Mouse (Mus musculus) cortical plate, adult 2 months (tissue): ENCODE data around the gene Adcy7. TPM values are rescaled to one million over a fixed set of nuclear protein-coding genes. Genes with fewer than 3 reads are reported as not detected.

Source experiments
- H3K27ac ChIP-seq: fragments of 200-500 bp; 2 replicates; pipeline ENCODE4 v1.5.1; 2012; ENCODE audit warnings: low read length, control low read depth, inconsistent platforms; ENCODE audit not compliant: insufficient read depth
- H3K4me1 ChIP-seq: fragments of 200-500 bp; 2 replicates; pipeline ENCODE4 v1.6.1; 2011; ENCODE audit warnings: low read length; ENCODE audit not compliant: control insufficient read depth, insufficient read depth
- H3K4me3 ChIP-seq: fragments of 200-500 bp; 2 replicates; pipeline ENCODE4 v1.5.1; 2011; ENCODE audit warnings: mild to moderate bottlenecking, low read length, control low read depth; ENCODE audit not compliant: insufficient read depth
- CTCF ChIP-seq: fragments of 200-500 bp; IDR thresholded peaks from 2 replicates; pipeline ENCODE4 v1.5.1; 2011; ENCODE audit warnings: mild to moderate bottlenecking, control low read depth, low read length; ENCODE audit not compliant: insufficient read depth; ENCODE audit errors: extremely low read depth
- POLR2A ChIP-seq: fragments of 200-500 bp; IDR thresholded peaks from 2 replicates; pipeline ENCODE4 v1.6.1; 2011; ENCODE audit warnings: mild to moderate bottlenecking, low read length, control low read depth; ENCODE audit not compliant: insufficient read depth; ENCODE audit errors: extremely low read depth
- polyA plus RNA-seq: library from polyadenylated mRNA; depleted of rRNA; stranded (reverse); fragments of >200 nt; gene quantifications from 2 replicates; pipeline ENCODE4 v1.2.3, GENCODE M21; 2012

Gene Adcy7
- polyA plus RNA-seq, 1 experiment = 3.1 TPM

DNA sequence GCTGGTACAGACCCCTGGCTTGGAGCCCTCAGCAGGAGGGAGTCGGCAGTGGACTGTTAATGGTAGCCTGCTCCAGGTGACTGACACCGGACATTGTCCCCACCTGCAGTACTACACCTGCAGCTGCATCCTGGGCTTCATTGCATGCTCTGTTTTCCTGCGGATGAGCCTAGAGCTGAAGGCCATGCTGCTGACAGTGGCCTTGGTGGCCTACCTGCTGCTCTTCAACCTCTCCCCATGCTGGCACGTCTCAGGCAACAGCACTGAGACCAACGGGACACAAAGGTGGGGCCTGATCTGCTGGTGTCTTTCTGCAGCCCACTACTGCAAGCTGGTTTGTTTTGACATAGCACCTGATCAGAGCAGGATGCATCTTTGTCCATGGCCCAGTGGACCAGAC, 51.3 kb downstream of the Adcy7 start:
- TF ChIP-seq CTCF = no peak
- H3K4me3 ChIP-seq = no peak overlapping the region
- H3K27ac ChIP-seq = no peak overlapping the region
- H3K4me1 ChIP-seq = no peaks in the 10 kb centered on the region

DNA sequence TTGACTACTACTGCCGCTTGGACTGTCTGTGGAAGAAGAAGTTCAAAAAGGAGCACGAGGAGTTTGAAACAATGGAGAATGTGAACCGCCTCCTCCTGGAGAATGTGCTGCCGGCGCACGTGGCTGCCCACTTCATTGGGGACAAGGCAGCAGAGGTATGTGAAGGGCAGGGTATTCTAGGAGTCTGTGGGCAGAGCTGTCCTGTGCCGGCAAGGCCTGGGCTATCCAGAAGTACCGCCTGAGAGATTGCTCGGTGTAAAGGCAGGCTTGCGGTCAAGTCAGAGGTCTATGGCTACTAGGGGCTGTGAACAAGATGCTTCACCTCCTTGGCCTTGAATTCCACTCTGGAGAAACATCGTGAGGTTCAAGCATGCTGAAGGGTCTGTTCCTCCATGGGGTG, 52.6 kb downstream of the Adcy7 start:
- no peak overlapping the region for H3K4me3 ChIP-seq
- no peaks in the 10 kb centered on the region for H3K4me1 ChIP-seq
- TF ChIP-seq POLR2A (no peak), CTCF (no peak)
- H3K27ac ChIP-seq = no peak overlapping the region

DNA sequence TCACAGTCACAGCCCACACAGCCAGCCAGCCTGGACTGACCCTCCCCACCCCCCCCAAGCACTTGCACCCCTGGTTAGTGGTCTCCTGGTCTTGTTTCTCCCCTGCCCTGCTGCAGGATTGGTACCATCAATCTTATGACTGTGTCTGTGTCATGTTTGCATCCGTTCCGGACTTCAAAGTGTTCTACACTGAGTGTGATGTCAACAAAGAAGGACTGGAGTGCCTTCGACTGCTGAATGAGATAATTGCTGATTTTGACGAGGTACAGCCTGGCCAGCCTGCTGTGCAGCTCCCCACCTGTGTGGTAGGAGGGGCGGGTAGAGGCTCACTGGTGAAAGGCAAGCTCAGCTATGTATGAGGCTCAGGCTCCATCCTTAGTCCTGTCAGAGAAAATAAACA, 53.0 kb downstream of the Adcy7 start:
- Histone ChIP-seq H3K27ac (no peak overlapping the region), H3K4me1 (no peaks in the 10 kb centered on the region), H3K4me3 (no peak overlapping the region)
- no peak for TF ChIP-seq POLR2A
- TF ChIP-seq CTCF = no peak

DNA sequence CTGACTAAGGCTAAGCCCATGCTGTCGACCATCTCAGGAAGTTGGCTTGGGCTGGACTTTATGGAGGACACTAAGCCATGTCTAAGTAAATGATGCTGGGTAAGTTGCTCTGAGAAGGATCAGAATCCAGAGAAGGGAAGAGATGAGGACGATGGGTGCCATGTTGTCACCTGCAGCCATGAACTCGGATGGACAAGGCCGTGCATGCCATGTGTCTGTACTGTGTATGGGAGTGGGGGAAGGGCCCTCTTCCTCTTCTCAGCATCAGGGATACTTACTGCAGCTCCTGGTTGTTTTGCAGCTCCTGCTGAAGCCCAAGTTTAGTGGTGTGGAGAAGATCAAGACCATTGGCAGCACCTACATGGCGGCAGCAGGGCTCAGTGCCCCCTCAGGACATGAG, 53.6 kb downstream of the Adcy7 start:
- no peaks in the 10 kb centered on the region for H3K4me1 ChIP-seq
- H3K27ac ChIP-seq = no peak overlapping the region
- H3K4me3 ChIP-seq = no peak overlapping the region
- no peak for TF ChIP-seq CTCF
- TF ChIP-seq POLR2A = no peak

DNA sequence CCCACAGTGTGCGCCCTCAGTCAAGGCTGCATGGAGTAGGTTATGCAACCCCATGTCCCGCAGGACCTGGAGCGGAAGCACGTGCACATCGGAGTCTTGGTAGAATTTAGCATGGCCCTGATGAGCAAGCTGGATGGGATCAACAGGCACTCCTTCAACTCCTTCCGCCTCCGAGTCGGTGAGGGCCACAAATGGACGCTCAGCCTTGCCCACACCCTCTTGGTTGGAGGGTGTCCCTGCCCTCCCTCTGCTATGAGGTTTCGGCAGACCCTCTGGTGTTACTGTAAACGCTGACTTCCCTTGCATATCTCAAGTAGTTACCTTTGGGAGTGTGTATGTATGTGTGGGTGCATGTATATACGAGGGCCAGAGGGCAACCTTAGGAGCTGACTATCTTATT, 54.1 kb downstream of the Adcy7 start:
- H3K27ac ChIP-seq = no peak overlapping the region
- H3K4me1 ChIP-seq = no peaks in the 10 kb centered on the region
- TF ChIP-seq CTCF (no peak), POLR2A (no peak)
- H3K4me3 ChIP-seq = no peak overlapping the region

DNA sequence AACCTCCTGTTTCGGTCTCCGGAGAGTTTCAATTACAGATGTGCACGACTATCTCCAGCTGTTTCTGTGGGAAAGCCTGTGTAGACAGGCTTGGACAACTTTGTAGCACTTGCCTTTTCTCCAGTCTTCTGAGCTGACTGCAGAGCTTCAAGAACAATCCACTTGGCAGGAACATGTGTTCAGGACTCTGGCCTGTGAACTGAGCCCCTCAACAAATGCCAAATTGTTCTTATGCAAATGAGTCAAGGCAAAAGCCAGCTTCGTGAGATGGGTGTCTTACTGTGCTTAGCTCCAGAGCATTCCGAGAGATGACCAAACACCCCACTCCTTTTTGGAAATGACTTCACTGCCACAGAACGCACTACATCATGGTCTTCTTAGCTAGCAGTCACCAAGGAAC, 56.5 kb downstream of the Adcy7 start:
- Histone ChIP-seq H3K27ac (no peak overlapping the region), H3K4me1 (no peaks in the 10 kb centered on the region), H3K4me3 (no peak overlapping the region)
- no peak for TF ChIP-seq CTCF
- no peak for TF ChIP-seq POLR2A

DNA sequence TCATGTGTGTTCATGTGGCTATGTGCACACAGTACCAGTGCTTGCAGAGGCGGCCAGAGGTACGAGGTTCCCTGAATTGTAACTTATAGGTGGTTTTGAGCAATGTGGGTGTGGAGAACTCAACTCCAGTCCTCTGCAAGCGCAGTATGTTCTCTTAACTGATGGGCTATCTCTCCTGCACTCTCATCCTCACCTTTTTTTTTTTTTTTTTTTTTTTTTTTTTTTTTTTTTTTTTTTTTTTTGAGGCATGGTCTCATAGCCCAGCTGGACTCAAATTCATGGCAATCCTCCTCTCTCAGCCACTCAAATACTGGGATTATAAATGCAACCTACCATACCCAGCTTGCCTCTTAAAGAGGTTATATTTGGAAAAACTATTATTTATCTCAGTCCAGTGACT, 58.6 kb downstream of the Adcy7 start:
- Histone ChIP-seq H3K27ac (no peak overlapping the region), H3K4me1 (no peaks in the 10 kb centered on the region), H3K4me3 (no peak overlapping the region)
- TF ChIP-seq CTCF = no peak
- no peak for TF ChIP-seq POLR2A

DNA sequence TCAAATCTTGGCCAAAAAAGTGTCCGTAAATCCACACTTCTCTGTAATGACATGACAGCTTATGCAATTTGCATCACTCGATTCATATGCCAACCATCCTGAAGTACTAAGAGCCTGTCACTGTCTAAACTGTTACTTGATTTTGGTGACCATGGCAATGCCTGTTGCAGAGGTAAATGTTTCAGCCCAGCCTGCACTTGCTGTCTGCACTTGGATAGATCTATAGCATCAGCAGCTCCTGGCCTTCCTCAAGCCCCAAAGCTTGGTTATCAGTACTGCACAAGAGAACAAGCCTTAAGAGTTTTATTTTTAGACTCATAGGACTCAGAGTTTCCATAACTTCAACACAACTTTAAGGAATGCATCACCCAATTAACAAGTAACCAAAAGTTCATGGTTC, 62.2 kb downstream of the Adcy7 start:
- H3K4me1 ChIP-seq = peaks cover under 1% of the 10 kb centered on the region; the same call in 1 of the 2 replicates
- H3K27ac ChIP-seq = no peak overlapping the region
- no peak overlapping the region for H3K4me3 ChIP-seq
- TF ChIP-seq POLR2A (no peak), CTCF (no peak)

DNA sequence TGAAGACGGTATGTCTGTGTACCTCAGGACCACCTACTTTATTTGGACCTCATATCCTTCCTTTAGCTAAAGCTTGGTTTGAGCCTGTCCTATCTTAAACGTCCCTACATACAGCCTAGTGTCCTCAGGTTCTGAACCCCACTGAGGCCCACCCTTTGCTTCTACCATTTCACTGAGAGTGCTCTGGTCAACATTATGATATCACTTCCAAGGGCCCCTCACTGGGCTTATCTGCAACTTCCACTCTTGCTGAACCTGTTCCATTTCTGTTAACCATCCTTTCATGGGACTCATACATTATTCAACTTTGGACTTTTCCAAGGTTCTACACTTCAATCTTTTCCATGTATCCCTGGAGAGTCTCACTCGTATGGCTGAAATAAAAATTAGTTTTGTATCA, 62.8 kb downstream of the Adcy7 start:
- Histone ChIP-seq H3K4me1 (peaks cover 3% of the 10 kb centered on the region), H3K27ac (no peak overlapping the region), H3K4me3 (no peak overlapping the region)
- TF ChIP-seq CTCF = no peak
- TF ChIP-seq POLR2A = no peak

DNA sequence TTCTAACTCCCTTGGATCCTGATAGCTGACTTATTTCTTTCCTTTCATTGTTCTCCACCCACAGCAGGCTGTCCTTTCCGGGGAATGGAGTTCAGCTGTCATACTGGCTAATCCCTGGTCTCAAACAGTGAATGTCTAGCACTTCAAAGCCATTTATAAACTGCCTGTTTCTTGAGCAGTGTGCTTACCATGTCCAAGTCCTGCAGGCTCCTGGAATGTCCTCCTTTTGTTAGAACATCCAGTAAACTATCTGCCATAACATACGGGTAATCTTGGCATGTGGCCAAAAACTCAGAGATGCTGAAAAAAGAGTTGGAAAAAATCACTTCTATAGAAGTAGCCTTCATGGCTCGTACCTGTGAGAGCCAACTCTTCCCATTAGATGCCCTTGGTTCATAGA, 67.0 kb downstream of the Adcy7 start:
- TF ChIP-seq POLR2A (no peak), CTCF (no peak)
- H3K4me3 ChIP-seq = no peak overlapping the region
- H3K4me1 ChIP-seq = peaks cover 3% of the 10 kb centered on the region
- H3K27ac ChIP-seq = no peak overlapping the region

DNA sequence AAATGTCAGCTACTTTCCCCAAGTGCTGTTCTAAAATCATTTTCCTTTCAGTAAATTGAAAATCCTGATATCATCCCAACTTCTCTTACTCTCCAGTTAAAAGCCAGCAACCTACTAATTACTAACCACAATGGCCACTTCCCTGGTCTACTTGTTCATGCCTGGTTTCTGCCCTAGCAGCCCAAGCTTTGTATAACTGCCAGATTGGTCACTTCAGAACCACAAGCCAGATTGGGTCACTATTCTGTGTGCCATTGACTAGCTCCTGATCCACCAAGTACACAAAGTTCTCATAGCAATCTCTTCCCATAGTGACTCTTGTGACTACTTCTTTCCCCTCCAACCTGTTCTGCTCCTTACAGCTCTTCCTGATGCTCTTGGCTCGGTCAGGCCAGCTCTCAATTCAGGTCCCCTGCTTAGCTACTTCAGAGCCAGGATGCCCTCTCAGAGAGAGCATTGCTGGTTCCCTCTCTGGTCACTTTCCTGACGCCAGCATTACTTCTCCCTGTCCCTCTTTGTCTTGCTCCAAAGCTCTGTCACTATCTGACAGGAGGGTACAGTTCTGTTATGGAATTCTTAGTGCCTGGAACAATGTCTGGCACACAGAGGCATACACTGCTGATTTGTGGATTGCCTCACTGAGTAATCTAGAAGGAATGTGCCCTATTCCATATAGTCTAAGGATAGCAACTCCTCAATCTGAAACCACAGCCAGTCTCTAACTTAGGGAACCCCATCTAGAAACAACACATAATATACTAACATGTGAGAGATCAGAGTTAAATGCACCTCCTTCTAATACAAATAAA, 67.9 kb downstream of the Adcy7 start:
- H3K4me1 ChIP-seq = peaks cover 3% of the 10 kb centered on the region
- H3K27ac ChIP-seq = no peak overlapping the region
- no peak overlapping the region for H3K4me3 ChIP-seq
- no peak for TF ChIP-seq CTCF
- no peak for TF ChIP-seq POLR2A
